Mouse (Mus musculus) midbrain, embryonic 14.5 days (tissue): Measurements from ENCODE around the gene Tnnt3. TPM values are rescaled to one million over a fixed set of nuclear protein-coding genes. Genes with fewer than 3 reads are reported as not detected.

ENCODE experiments used
- ATAC-seq: fragments of 200-750 bp; cut with Nextera tagmentation; 2 replicates; pipeline ENCODE4 v1.8.0; 2017; ENCODE audit warnings: moderate number of reproducible peaks, moderate library complexity; ENCODE audit not compliant: low FRiP score, low TSS enrichment
- DNase-seq: peaks from one replicate; pipeline ENCODE4 v3.0.0-alpha.2; 2015
- H3K27ac ChIP-seq: fragments of 300-500 bp; sonication (generic); replicated peaks from 2 replicates; pipeline ENCODE4 v1.5.1; 2014; ENCODE audit warnings: mild to moderate bottlenecking, low read depth, low read length, moderate library complexity
- H3K27me3 ChIP-seq: fragments of 300-500 bp; sonication (generic); 2 replicates; pipeline ENCODE4 v1.6.1; 2014; ENCODE audit warnings: low read length, control low read depth, mixed read lengths; ENCODE audit not compliant: control insufficient read depth, insufficient read depth
- H3K36me3 ChIP-seq: fragments of 300-500 bp; sonication (generic); 2 replicates; pipeline ENCODE4 v1.6.1; 2014; ENCODE audit warnings: low read length, control low read depth; ENCODE audit not compliant: control insufficient read depth, insufficient read depth
- H3K4me1 ChIP-seq: fragments of 300-500 bp; sonication (generic); 2 replicates; pipeline ENCODE4 v1.6.1; 2014; ENCODE audit warnings: mild to moderate bottlenecking, antibody characterized with exemption, low read length, control low read depth; ENCODE audit not compliant: control insufficient read depth, insufficient read depth
- H3K4me2 ChIP-seq: fragments of 300-500 bp; sonication (generic); 2 replicates; pipeline ENCODE4 v1.6.1; 2014; ENCODE audit warnings: mild to moderate bottlenecking, low read length, moderate library complexity
- H3K4me3 ChIP-seq: fragments of 300-500 bp; sonication (generic); replicated peaks from 2 replicates; pipeline ENCODE4 v1.5.1; 2014; ENCODE audit warnings: low read depth, low read length
- H3K9ac ChIP-seq: fragments of 300-500 bp; sonication (generic); replicated peaks from 2 replicates; pipeline ENCODE4 v1.6.1; 2014; ENCODE audit warnings: mild to moderate bottlenecking, low read length, moderate library complexity
- H3K9me3 ChIP-seq: fragments of 300-500 bp; sonication (generic); 2 replicates; pipeline ENCODE4 v1.6.1; 2016; ENCODE audit warnings: low read length, control low read depth, mixed read lengths; ENCODE audit not compliant: control insufficient read depth
- WGBS: fragments of 180-500 bp; shearing (Covaris S2); extraction: QIAGEN DNeasy Blood & Tissue Kit; methylation state at CpG from one replicate; pipeline ENCODE4 v1.1.7; 2014; 5-methylcytosine and 5-hydroxymethylcytosine counted together
- polyA plus RNA-seq: library from polyadenylated mRNA; unstranded; fragments of >200 nt; fragmentation: Nextera tagmentation; extraction: Ambion mirVana; gene quantifications from 2 replicates; pipeline ENCODE4 v1.2.1, GENCODE M21; 2014

The Tnnt3 gene
- polyA plus RNA-seq, 1 experiment from 2014 or later = 1.1 TPM

- Histone ChIP-seq H3K4me3 (no peak overlapping the region), H3K9ac (no peak overlapping the region), H3K4me2 (no peak overlapping the region), H3K9me3 (no peaks in the 10 kb centered on the region), H3K4me1 (peaks cover 9% of the 10 kb centered on the region), H3K27ac (no peak overlapping the region), H3K27me3 (no peaks in the 10 kb centered on the region), H3K36me3 (no peaks in the 10 kb centered on the region)
- 76% methylated on average over 2 of the region's 2 CpGs for WGBS
- ATAC-seq (no peak), DNase-seq (no peak)
These were observed 49.2 kb downstream of the Tnnt3 start for GRCm38 (mm10) chr7:142547874-142548273.

GRCm38 (mm10) chr7:142548706-142549105 is 50.1 kb downstream of the Tnnt3 start:
- WGBS = 16% methylated on average over 6 of the region's 6 CpGs
- Histone ChIP-seq H3K4me1 (peaks cover 11% of the 10 kb centered on the region; the same call in 1 of the 2 replicates), H3K27ac (no peak overlapping the region), H3K36me3 (no peaks in the 10 kb centered on the region), H3K27me3 (no peaks in the 10 kb centered on the region), H3K4me3 (no peak overlapping the region), H3K4me2 (no peak overlapping the region), H3K9me3 (no peaks in the 10 kb centered on the region), H3K9ac (no peak overlapping the region)
- no peak for ATAC-seq
- no peak for DNase-seq

GRCm38 (mm10) chr7:142549941-142550763 is 51.5 kb downstream of the Tnnt3 start:
- H3K4me1 ChIP-seq = peaks cover 13% of the 10 kb centered on the region; the same call in 1 of the 2 replicates
- no peaks in the 10 kb centered on the region for H3K9me3 ChIP-seq
- DNase-seq (no peak), ATAC-seq (no peak)
- H3K9ac ChIP-seq = no peak overlapping the region
- H3K4me3 ChIP-seq = no peak overlapping the region
- H3K27me3 ChIP-seq = no peaks in the 10 kb centered on the region
- WGBS = 82% methylated on average over 10 of the region's 10 CpGs
- H3K4me2 ChIP-seq = no peak overlapping the region
- no peak overlapping the region for H3K27ac ChIP-seq
- no peaks in the 10 kb centered on the region for H3K36me3 ChIP-seq

DNA sequence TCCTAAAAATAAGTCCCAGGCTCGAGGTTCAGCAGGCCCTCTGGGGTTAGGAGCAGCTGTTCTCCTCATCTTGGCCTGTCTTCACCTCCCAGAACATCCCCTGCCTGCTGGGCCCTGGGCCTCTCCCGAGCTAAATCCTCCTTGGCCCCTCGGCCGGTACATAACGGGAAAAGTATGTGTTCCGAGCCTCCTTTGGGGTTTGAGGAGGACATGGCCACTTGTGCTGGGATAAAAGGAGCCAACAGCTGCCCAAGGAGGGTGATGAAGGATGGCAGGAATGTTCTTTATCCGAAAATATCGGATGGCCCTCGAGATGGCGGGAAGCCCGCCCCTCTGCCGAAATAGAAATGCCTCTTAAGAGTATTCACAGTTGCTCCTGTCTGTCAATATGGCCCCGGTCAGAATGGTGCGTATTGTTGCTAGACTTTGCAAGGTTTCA is 52.3 kb downstream of the Tnnt3 start:
- Histone ChIP-seq H3K4me3 (no peak overlapping the region), H3K4me2 (no peak overlapping the region), H3K36me3 (no peaks in the 10 kb centered on the region), H3K4me1 (peaks cover 13% of the 10 kb centered on the region; the same call in 1 of the 2 replicates), H3K9me3 (no peaks in the 10 kb centered on the region), H3K27me3 (no peaks in the 10 kb centered on the region), H3K9ac (no peak overlapping the region), H3K27ac (no peak overlapping the region)
- WGBS = 83% methylated on average over 14 of the region's 14 CpGs
- ATAC-seq (no peak), DNase-seq (no peak)

GRCm38 (mm10) chr7:142551691-142552090 is 53.1 kb downstream of the Tnnt3 start:
- no peak overlapping the region for H3K4me3 ChIP-seq
- peaks cover 13% of the 10 kb centered on the region; the same call in 1 of the 2 replicates for H3K4me1 ChIP-seq
- H3K4me2 ChIP-seq = no peak overlapping the region
- ATAC-seq (no peak), DNase-seq (no peak)
- H3K27ac ChIP-seq = no peak overlapping the region
- H3K9ac ChIP-seq = no peak overlapping the region
- no peaks in the 10 kb centered on the region for H3K27me3 ChIP-seq
- WGBS = 94% methylated on average over 5 of the region's 5 CpGs
- H3K36me3 ChIP-seq = no peaks in the 10 kb centered on the region
- H3K9me3 ChIP-seq = no peaks in the 10 kb centered on the region

DNA sequence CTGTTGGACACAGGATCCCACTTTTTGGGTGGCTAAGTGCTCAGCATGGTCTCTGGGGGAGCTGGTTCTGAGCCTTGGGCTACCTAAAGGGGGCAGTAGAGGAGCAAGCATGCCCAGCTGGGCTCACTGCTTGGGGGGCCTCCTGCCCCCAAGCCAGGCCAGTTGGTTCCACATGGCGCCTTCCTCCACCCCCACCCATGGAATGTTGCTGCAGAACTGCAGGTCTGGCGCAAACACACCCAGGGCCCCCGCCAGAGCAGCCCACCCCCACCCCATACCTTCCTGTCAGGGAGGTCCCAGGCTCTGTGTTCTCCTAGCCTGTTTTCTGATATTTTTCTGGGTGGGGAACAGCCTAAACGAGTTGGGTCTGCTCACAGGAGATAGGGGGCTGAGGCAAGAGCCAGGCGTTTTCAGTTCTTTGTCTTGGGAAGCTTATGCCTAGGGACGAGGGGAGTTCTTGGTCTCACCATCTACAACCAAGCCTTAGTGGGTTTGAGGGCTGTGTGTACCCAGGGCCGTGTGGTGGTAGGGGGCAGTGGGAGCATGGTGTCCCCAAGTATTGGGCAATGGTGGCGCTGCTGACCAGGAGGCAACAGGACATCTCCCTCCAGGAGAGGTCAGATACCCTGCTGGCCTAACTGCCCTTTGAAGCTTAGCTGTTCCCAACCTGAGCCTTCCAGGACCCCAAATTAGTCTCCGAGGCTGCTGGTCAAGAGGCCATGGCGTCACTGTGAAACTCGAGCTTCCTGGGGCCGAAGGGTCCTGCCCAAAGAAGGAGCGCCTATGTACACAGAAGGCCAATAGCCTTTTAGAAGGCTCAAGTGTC is 54.2 kb downstream of the Tnnt3 start:
- WGBS = 69% methylated on average over 13 of the region's 13 CpGs
- no peaks in the 10 kb centered on the region for H3K36me3 ChIP-seq
- DNase-seq (no peak), ATAC-seq (no peak)
- peaks cover 13% of the 10 kb centered on the region; the same call in 1 of the 2 replicates for H3K4me1 ChIP-seq
- no peak overlapping the region for H3K4me3 ChIP-seq
- no peak overlapping the region for H3K4me2 ChIP-seq
- no peaks in the 10 kb centered on the region for H3K9me3 ChIP-seq
- no peak overlapping the region for H3K27ac ChIP-seq
- H3K9ac ChIP-seq = no peak overlapping the region
- no peaks in the 10 kb centered on the region for H3K27me3 ChIP-seq

DNA sequence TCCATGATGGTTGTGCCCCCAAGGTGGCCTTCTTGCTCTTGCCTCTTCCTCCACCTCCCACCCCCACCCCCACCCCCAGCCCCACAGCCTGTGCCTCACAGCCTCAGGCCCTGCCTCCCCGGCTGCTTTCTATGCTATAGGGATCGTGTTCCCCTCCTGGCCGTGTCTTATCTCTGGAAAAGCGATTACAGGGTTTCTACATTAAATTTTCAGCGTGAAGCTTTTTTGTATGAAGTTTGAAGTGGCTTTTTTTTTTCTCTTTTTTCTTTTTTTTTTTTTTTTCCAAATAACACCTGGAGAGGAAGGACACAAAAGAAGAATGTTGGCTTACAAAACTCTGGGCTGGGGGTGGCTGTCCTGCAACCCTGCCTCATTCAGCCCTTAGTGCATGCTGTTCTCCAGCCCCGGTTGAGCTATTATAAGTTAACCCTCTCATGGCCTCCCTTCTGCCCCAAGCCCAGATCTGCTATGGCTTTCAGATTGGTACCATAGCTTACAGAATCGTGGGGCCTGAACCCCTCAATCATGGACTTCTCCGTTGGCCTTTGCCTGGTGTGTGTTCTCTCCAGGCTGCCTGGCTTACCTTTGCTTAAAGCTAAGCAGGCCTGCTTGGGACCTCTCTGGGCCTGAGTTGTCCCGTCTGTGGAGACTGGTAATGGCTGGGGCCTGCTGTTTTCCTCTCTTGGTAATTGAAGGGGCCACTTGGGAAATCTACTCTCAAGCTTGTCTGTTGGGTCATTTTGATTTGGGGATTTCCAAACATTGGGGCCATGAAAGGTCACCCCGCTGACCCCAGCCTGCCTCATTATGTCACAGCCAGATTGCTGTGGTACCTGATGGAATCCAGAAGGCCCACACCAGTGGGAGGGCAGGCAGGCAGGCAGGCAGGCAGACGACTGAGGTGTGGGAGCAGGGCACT is 55.0 kb downstream of the Tnnt3 start:
- Histone ChIP-seq H3K4me2 (no peak overlapping the region), H3K36me3 (no peaks in the 10 kb centered on the region), H3K9me3 (no peaks in the 10 kb centered on the region), H3K4me3 (no peak overlapping the region), H3K9ac (no peak overlapping the region), H3K27ac (no peak overlapping the region), H3K4me1 (peaks cover 11% of the 10 kb centered on the region; the same call in 1 of the 2 replicates), H3K27me3 (no peaks in the 10 kb centered on the region)
- DNase-seq = no peak
- WGBS = 45% methylated on average over 11 of the region's 11 CpGs
- ATAC-seq = no peak

GRCm38 (mm10) chr7:142554625-142555024 is 56.0 kb downstream of the Tnnt3 start:
- H3K4me2 ChIP-seq = no peak overlapping the region
- no peaks in the 10 kb centered on the region for H3K36me3 ChIP-seq
- H3K4me1 ChIP-seq = 0 out of 2 replicates have a peak, but pooled peaks cover 8% of the 10 kb centered on the region
- H3K27ac ChIP-seq = no peak overlapping the region
- no peak overlapping the region for H3K9ac ChIP-seq
- ATAC-seq (no peak), DNase-seq (peak; percentile 53)
- no peak overlapping the region for H3K4me3 ChIP-seq
- no peaks in the 10 kb centered on the region for H3K9me3 ChIP-seq
- WGBS = 46% methylated on average over 1 of the region's 1 CpGs
- H3K27me3 ChIP-seq = no peaks in the 10 kb centered on the region
